Comparison of ENCODE assay signal across 8 mouse cellular contexts in genomic region chr11:69015644-69016441, GRCm38 (mm10). TPM values are rescaled to one million over a fixed set of nuclear protein-coding genes. Genes with fewer than 3 reads are reported as not detected.
DNase-seq lines count a peak whose midpoint lies in the region; ATAC-seq and TF ChIP-seq lines count a peak whose summit lies in the region.

Gene Ctc1 (plus strand): TSS chr11:69015911.

- peak; percentile 76 for TF ChIP-seq CTCF in left cerebral cortex, adult 2 months (IDR thresholded peaks at IDR 0.05)

- peak; percentile 95 for ATAC-seq in hindbrain, embryonic 16.5 days
- ATAC-seq in megakaryocyte, adult 5-6 weeks (ENCODE audit: poor library complexity, severe bottlenecking) = peak; percentile 98

- intact Hi-C loops in left cerebral cortex, adult 2 months (cut with DNase I) = loop anchor here (2.0 kb wide), 1 partner anchor 21 kb away; no protein-coding TSS in a partner anchor

- peak within 1 kb of the TSS; percentile 83 for H3K9ac ChIP-seq in hindbrain, embryonic 16.5 days (ENCODE audit: low read depth, low read length)

- no peaks in the 10 kb centered on the region for H3K27me3 ChIP-seq in hindbrain, embryonic 16.5 days (replicated peaks; ENCODE audit: control insufficient read depth, insufficient read depth, low read length)

- H3K9me3 ChIP-seq in hindbrain, embryonic 16.5 days (ENCODE audit: control insufficient read depth, low read length) = no peaks in the 10 kb centered on the region

- peaks cover 13% of the 10 kb centered on the region for H3K4me1 ChIP-seq in hindbrain, embryonic 16.5 days (ENCODE audit: control insufficient read depth, insufficient read depth, low read depth, low read length)

- 0 out of 2 replicates have a peak, but pooled peaks cover under 1% of the 10 kb centered on the region for H3K36me3 ChIP-seq in hindbrain, embryonic 16.5 days (ENCODE audit: control insufficient read depth, insufficient read depth, low read length)

- DNase-seq in T-cell, adult 2 months (ENCODE audit: low spot score) = peak; percentile 94
- peak; percentile 89 for DNase-seq in cerebellum, postnatal 36 days
- DNase-seq in gastrocnemius, adult 18-20 months (ENCODE audit: low spot score) = peak; percentile 90
- peak; percentile 87 to 89 for DNase-seq in left cerebral cortex, adult 2 months (ENCODE audit: extremely low spot score in 1 of 2, low spot score in 2 of 2)
- DNase-seq in right cerebral cortex, adult 2 months (ENCODE audit: low spot score in 2 of 2) = peak; percentile 89 to 92
- peak; percentile 90 for DNase-seq in urinary bladder, postnatal 14 days (ENCODE audit: low spot score)

- H3K27ac ChIP-seq in hindbrain, embryonic 16.5 days (ENCODE audit: low read depth, low read length) = peak within 1 kb of the TSS; percentile 87
- peak within 1 kb of the TSS; percentile 91 for H3K27ac ChIP-seq in left cerebral cortex, adult 2 months

- peak within 1 kb of the TSS; percentile 65 for H3K4me3 ChIP-seq in hindbrain, embryonic 16.5 days (ENCODE audit: low read length)
- H3K4me3 ChIP-seq in left cerebral cortex, adult 2 months = peak within 1 kb of the TSS; percentile 63

- 3% methylated on average over 38 of the region's 38 CpGs for WGBS in hindbrain, embryonic 16.5 days

- H3K4me2 ChIP-seq in hindbrain, embryonic 16.5 days (ENCODE audit: low read length) = peak within 1 kb of the TSS; percentile 85

RNA-seq across cellular contexts. Expression of gene Ctc1, which starts in this region (rescaled TPM):
- total RNA-seq in gastrocnemius, adult 18-20 months (2021) = 1 to 10 TPM; 9.4 to 9.5 TPM
- polyA plus RNA-seq in hindbrain, embryonic 16.5 days (2015; fragmentation: Nextera tagmentation; extraction: Ambion mirVana) = 62.9 and 66.0 TPM in 2 replicates
- total RNA-seq in left cerebral cortex, adult 2 months (2021) = 10 to 100 TPM; 38.7 to 39.8 TPM
- total RNA-seq in megakaryocyte, adult 5-6 weeks (2015) = 28.0 and 34.5 TPM in 2 replicates
- 15.8 and 20.5 TPM in 2 replicates for total RNA-seq in megakaryocyte, adult 5-6 weeks (2017)

Comparison
In these comparisons a context has a peak if more than half of its experiments do, and no peak if none do; other contexts are left out.
1. Peak in every context shown above with its lines: DNase-seq, ATAC-seq, H3K4me3 ChIP-seq and H3K27ac ChIP-seq.